Mouse (Mus musculus): ENCODE data around the gene Slc8a1.

- TF ChIP-seq EP300 (IDR thresholded peaks at IDR 0.05; ENCODE audit: low read depth) = no peak
- TF ChIP-seq CTCF (IDR thresholded peaks at IDR 0.05; ENCODE audit: low read depth) = no peak
These were observed 68.1 kb downstream of the Slc8a1 start for GRCm38 (mm10) chr17:81669816-81670691.

All from heart, postnatal 0 days (tissue).